12 mouse cellular contexts compared by ENCODE assay signal in the genomic region with DNA sequence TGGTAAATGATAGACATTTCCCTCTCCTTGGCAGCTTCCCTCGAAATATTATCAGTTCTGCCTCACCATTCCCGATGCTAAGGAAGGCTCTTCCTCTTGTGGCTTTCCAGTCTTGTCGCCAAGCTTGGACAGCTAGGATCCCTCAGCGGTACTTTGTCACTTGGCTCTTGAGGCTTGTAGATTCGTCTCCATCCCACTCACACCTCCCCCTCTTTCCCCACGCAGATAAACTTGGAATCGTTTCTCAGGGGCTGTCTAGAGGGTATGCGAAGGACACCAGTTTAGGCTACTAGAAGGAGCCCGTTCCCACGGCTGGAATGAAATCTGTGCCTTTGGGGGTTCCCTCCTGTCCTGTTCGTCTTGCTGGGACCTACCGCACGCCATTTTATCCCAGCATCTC. TPM values are rescaled to one million over a fixed set of nuclear protein-coding genes. Genes with fewer than 3 reads are reported as not detected.
DNase-seq lines count a peak whose midpoint lies in the region; TF ChIP-seq lines count a peak whose summit lies in the region.
"Had no signal": no experiment of that assay in that cellular context is flagged by ENCODE, and none has a peak within 500 bp of the region (broad histone marks: within the 10 kb centered on the region; RNA-seq: fewer than 3 reads in every experiment).

No protein-coding gene starts in this region.

- no peak for TF ChIP-seq CTCF in gastrocnemius, adult 2 months (IDR thresholded peaks at IDR 0.05)
- TF ChIP-seq CTCF in kidney, adult 2 months (conservative IDR thresholded peaks at IDR 0.05; ENCODE audit: insufficient read depth, insufficient read length, low read depth, low read length): no peak

- 54% methylated on average over 13 of the region's 13 CpGs for WGBS in kidney, adult 2 months

- DNase-seq in gastrocnemius, adult 2 months: no peak
- no peak for DNase-seq in gastrocnemius, adult 8-10 months (ENCODE audit: low spot score in 2 of 2)
- peak; percentile 3 for DNase-seq in kidney, postnatal 14 days
- no peak for DNase-seq in kidney, adult 2 months
- DNase-seq in heart, postnatal 4 days: peak; percentile 32
- DNase-seq in lung, postnatal 4 days: peak; percentile 15 to 44
- no peak for DNase-seq in frontal cortex, adult 2 months (ENCODE audit: extremely low spot score in 1 of 2, low spot score in 1 of 2)
- DNase-seq in right cerebral cortex, postnatal 36 days (ENCODE audit: low spot score in 2 of 2): no peak
- DNase-seq: cerebellum, adult 8-10 months; liver, postnatal 0 days had no signal

- no peaks in the 10 kb centered on the region for H3K36me3 ChIP-seq in kidney, adult 2 months (ENCODE audit: control insufficient read depth, insufficient read depth, low read length)
- H3K36me3 ChIP-seq: embryonic facial prominence, embryonic 13.5 days had no signal

- no peak for TF ChIP-seq POLR2A in kidney, adult 2 months (IDR thresholded peaks at IDR 0.05; ENCODE audit: low read depth, low read length)

- H3K27me3 ChIP-seq in kidney, adult 2 months (replicated peaks; ENCODE audit: control insufficient read depth, insufficient read depth, low read length): peaks cover 1% of the 10 kb centered on the region; the same call in 1 of the 2 replicates
- H3K27me3 ChIP-seq: embryonic facial prominence, embryonic 13.5 days had no signal

- intact Hi-C loops in gastrocnemius, adult 2 months (cut with DNase I): no loop called here

- peak overlapping the region; percentile 79 for H3K27ac ChIP-seq in gastrocnemius, adult 2 months
- no peak overlapping the region for H3K27ac ChIP-seq in kidney, adult 2 months (ENCODE audit: insufficient read depth, low read depth, low read length)
- H3K27ac ChIP-seq: embryonic facial prominence, embryonic 13.5 days had no signal

- no peaks in the 10 kb centered on the region for H3K4me1 ChIP-seq in kidney, adult 2 months (ENCODE audit: control insufficient read depth, insufficient read depth, low read length)

- H3K4me3 ChIP-seq in gastrocnemius, adult 2 months: peak overlapping the region; percentile 65
- no peak overlapping the region for H3K4me3 ChIP-seq in kidney, adult 2 months (ENCODE audit: insufficient read depth, low read depth, low read length)
- H3K4me3 ChIP-seq: embryonic facial prominence, embryonic 13.5 days had no signal

RNA-seq across cellular contexts. Expression of gene Mecom, which starts 1.4 kb away (rescaled TPM):
- 1 to 10 TPM; 5.8 to 6.9 TPM for total RNA-seq in gastrocnemius, adult 2 months (2021)
- 1 to 10 TPM; 4.8 to 9.5 (median 6.8) TPM for total RNA-seq in gastrocnemius, adult 8-10 months (2022)
- polyA plus RNA-seq in kidney, adult 2 months (2012; rRNA removed): 12.9 and 16.1 TPM in 2 replicates
- total RNA-seq in heart, postnatal 4 days (2021): 10 to 100 TPM; 31.5 to 36.1 TPM
- 2.6 and 3.8 TPM in 2 replicates for polyA plus RNA-seq in frontal cortex, adult 2 months (2012; rRNA removed)

RNA-seq across cellular contexts. Expression of gene Actrt3, which starts 53.4 kb away (rescaled TPM):
- total RNA-seq in gastrocnemius, adult 2 months (2021): not detected
- not detected for total RNA-seq in gastrocnemius, adult 8-10 months (2022)
- polyA plus RNA-seq in kidney, adult 2 months (2012; rRNA removed): 0.07 and 0.16 TPM in 2 replicates
- not detected for total RNA-seq in heart, postnatal 4 days (2021)
- 0.62 and 0.74 TPM in 2 replicates for polyA plus RNA-seq in frontal cortex, adult 2 months (2012; rRNA removed)
- total RNA-seq: adrenal gland, postnatal 10 days had no signal
- polyA plus RNA-seq: liver, postnatal 0 days had no signal

RNA-seq across cellular contexts. Expression of gene Mynn, which starts 55.5 kb away (rescaled TPM):
- 10 to 100 TPM; 12.8 to 12.9 TPM for total RNA-seq in gastrocnemius, adult 2 months (2021)
- 10 to 100 TPM; 11.8 to 19.9 (median 14.3) TPM for total RNA-seq in gastrocnemius, adult 8-10 months (2022)
- 9.9 and 11.2 TPM in 2 replicates for polyA plus RNA-seq in kidney, adult 2 months (2012; rRNA removed)
- 10 to 100 TPM; 18.5 to 20.0 TPM for total RNA-seq in heart, postnatal 4 days (2021)
- 11.6 and 14.7 TPM in 2 replicates for polyA plus RNA-seq in frontal cortex, adult 2 months (2012; rRNA removed)

Comparison
In these comparisons a context has a peak if more than half of its experiments do, and no peak if none do; other contexts are left out.
1. DNase-seq: peak in kidney, postnatal 14 days (single experiment), heart, postnatal 4 days (single experiment) and lung, postnatal 4 days (2 of 2); none in gastrocnemius, adult 2 months (single experiment), gastrocnemius, adult 8-10 months (0 of 2), kidney, adult 2 months (single experiment), frontal cortex, adult 2 months (0 of 2) and right cerebral cortex, postnatal 36 days (0 of 2).